Mouse (Mus musculus): ENCODE data around the gene Cfap97d1.

- no peak for TF ChIP-seq EP300 (IDR thresholded peaks at IDR 0.05; ENCODE audit: low read depth)
- TF ChIP-seq CTCF (IDR thresholded peaks at IDR 0.05; ENCODE audit: low read depth), result no peak
Measured at GRCm38 (mm10) chr11:101972651-101973050, 11.4 kb upstream of the Cfap97d1 start.
